In genomic region chr6:125762851-125763519, GRCm38 (mm10) we compare ENCODE assay signal across 21 mouse cellular contexts.
A peak's percentile ranks its signal among the peaks of the same experiment; 100 is the strongest.
DNase-seq lines count a peak whose midpoint lies in the region; ATAC-seq and TF ChIP-seq lines count a peak whose summit lies in the region.
"Had no signal": no experiment of that assay in that cellular context is flagged by ENCODE, and none has a peak within 500 bp of the region (broad histone marks: within the 10 kb centered on the region; RNA-seq: fewer than 3 reads in every experiment).

No protein-coding gene starts in this region.

- no peak for ATAC-seq in forebrain, postnatal 0 days
- ATAC-seq in forebrain, embryonic 12.5 days (ENCODE audit: low FRiP score) = no peak
- ATAC-seq in lung, embryonic 14.5 days (ENCODE audit: insufficient read depth) = no peak
- ATAC-seq in lung, postnatal 0 days = peak; percentile 92
- ATAC-seq: CD4-positive, CD25-positive, alpha-beta regulatory T cell, adult 4 months; forebrain, embryonic 14.5 days had no signal

- no peak overlapping the region for H3K4me2 ChIP-seq in forebrain, postnatal 0 days (ENCODE audit: low read depth)
- H3K4me2 ChIP-seq in forebrain, embryonic 12.5 days = no peak overlapping the region
- H3K4me2 ChIP-seq in lung, embryonic 14.5 days = no peak overlapping the region
- no peak overlapping the region for H3K4me2 ChIP-seq in lung, postnatal 0 days (replicated peaks; ENCODE audit: low read depth, low read length)
- H3K4me2 ChIP-seq: embryonic facial prominence, embryonic 13.5 days; heart, embryonic 15.5 days; hindbrain, embryonic 14.5 days had no signal

- H3K4me1 ChIP-seq in forebrain, postnatal 0 days (ENCODE audit: insufficient read depth) = no peaks in the 10 kb centered on the region
- no peaks in the 10 kb centered on the region for H3K4me1 ChIP-seq in forebrain, embryonic 12.5 days
- H3K4me1 ChIP-seq in lung, embryonic 14.5 days (ENCODE audit: insufficient read depth) = no peaks in the 10 kb centered on the region
- no peaks in the 10 kb centered on the region for H3K4me1 ChIP-seq in lung, postnatal 0 days (ENCODE audit: insufficient read depth, low read depth, low read length)
- H3K4me1 ChIP-seq: embryonic facial prominence, embryonic 13.5 days; heart, embryonic 10.5 days; heart, embryonic 15.5 days; hindbrain, embryonic 10.5 days had no signal

- no peak for TF ChIP-seq CTCF in forebrain, postnatal 0 days (IDR thresholded peaks at IDR 0.05; ENCODE audit: low read depth)
- TF ChIP-seq CTCF in lung, embryonic 14.5 days (IDR thresholded peaks at IDR 0.05; ENCODE audit: low read depth) = no peak
- no peak for TF ChIP-seq CTCF in lung, postnatal 0 days (IDR thresholded peaks at IDR 0.05)

- WGBS in forebrain, postnatal 0 days = 73% methylated on average over 11 of the region's 11 CpGs
- 82% methylated on average over 11 of the region's 11 CpGs for WGBS in forebrain, embryonic 12.5 days
- WGBS in lung, embryonic 14.5 days = 58% methylated on average over 11 of the region's 11 CpGs
- WGBS in lung, postnatal 0 days = 49% methylated on average over 11 of the region's 11 CpGs

- H3K4me3 ChIP-seq in forebrain, postnatal 0 days (ENCODE audit: low read depth, low read length) = no peak overlapping the region
- H3K4me3 ChIP-seq in forebrain, embryonic 12.5 days (replicated peaks) = no peak overlapping the region
- no peak overlapping the region for H3K4me3 ChIP-seq in lung, embryonic 14.5 days (ENCODE audit: low read depth, low read length)
- no peak overlapping the region for H3K4me3 ChIP-seq in lung, postnatal 0 days (ENCODE audit: low read depth, low read length)
- H3K4me3 ChIP-seq: embryonic facial prominence, embryonic 13.5 days; heart, embryonic 10.5 days; heart, embryonic 15.5 days; hindbrain, embryonic 10.5 days had no signal

- H3K27me3 ChIP-seq in forebrain, postnatal 0 days (ENCODE audit: insufficient read depth, low read length) = no peaks in the 10 kb centered on the region
- no peaks in the 10 kb centered on the region for H3K27me3 ChIP-seq in forebrain, embryonic 12.5 days
- no peaks in the 10 kb centered on the region for H3K27me3 ChIP-seq in lung, embryonic 14.5 days (ENCODE audit: insufficient read depth, low read length)
- H3K27me3 ChIP-seq in lung, postnatal 0 days (replicated peaks; ENCODE audit: insufficient read depth, low read length) = no peaks in the 10 kb centered on the region

- peak; percentile 1 for DNase-seq in forebrain, postnatal 0 days
- peak; percentile 10 for DNase-seq in lung, embryonic 14.5 days
- DNase-seq in lung, postnatal 25 days (ENCODE audit: low spot score) = no peak
- DNase-seq in lung, postnatal 0 days (ENCODE audit: low spot score) = peak; percentile 86
- no peak for DNase-seq in thymus, postnatal 4 days
- DNase-seq in left cerebral cortex, adult 11 months (ENCODE audit: low spot score) = no peak
- DNase-seq: adrenal gland, postnatal 10 days; B cell, adult 2 months; cerebellum, adult 11-12 months; cerebellum, adult 9-10 months; cerebellum, postnatal 25 days; gastrocnemius, postnatal 10 days had no signal

- no peaks in the 10 kb centered on the region for H3K36me3 ChIP-seq in forebrain, postnatal 0 days (ENCODE audit: insufficient read depth)
- H3K36me3 ChIP-seq in forebrain, embryonic 12.5 days (replicated peaks) = no peaks in the 10 kb centered on the region
- H3K36me3 ChIP-seq in lung, embryonic 14.5 days (ENCODE audit: insufficient read depth) = no peaks in the 10 kb centered on the region
- H3K36me3 ChIP-seq in lung, postnatal 0 days (ENCODE audit: insufficient read depth, low read length) = no peaks in the 10 kb centered on the region
- H3K36me3 ChIP-seq: embryonic facial prominence, embryonic 13.5 days; G1E; heart, embryonic 10.5 days; heart, embryonic 15.5 days; hindbrain, embryonic 10.5 days had no signal

- TF ChIP-seq EP300 in lung, postnatal 0 days (IDR thresholded peaks at IDR 0.05) = peak; percentile 41; the same call in 1 of the 2 replicates

- H3K27ac ChIP-seq in forebrain, postnatal 0 days (ENCODE audit: low read depth, low read length) = no peak overlapping the region
- no peak overlapping the region for H3K27ac ChIP-seq in forebrain, embryonic 12.5 days
- no peak overlapping the region for H3K27ac ChIP-seq in lung, embryonic 14.5 days (ENCODE audit: low read depth)
- no peak overlapping the region for H3K27ac ChIP-seq in lung, postnatal 0 days (ENCODE audit: low read length)
- H3K27ac ChIP-seq: embryonic facial prominence, embryonic 13.5 days; heart, embryonic 10.5 days; heart, embryonic 15.5 days; hindbrain, embryonic 10.5 days; hindbrain, embryonic 14.5 days had no signal

- no peaks in the 10 kb centered on the region for H3K9me3 ChIP-seq in forebrain, postnatal 0 days (ENCODE audit: low read length)
- no peaks in the 10 kb centered on the region for H3K9me3 ChIP-seq in forebrain, embryonic 12.5 days
- H3K9me3 ChIP-seq in lung, embryonic 14.5 days (ENCODE audit: low read depth, low read length) = no peaks in the 10 kb centered on the region
- no peaks in the 10 kb centered on the region for H3K9me3 ChIP-seq in lung, postnatal 0 days (ENCODE audit: low read length)
- H3K9me3 ChIP-seq: embryonic facial prominence, embryonic 13.5 days; heart, embryonic 10.5 days; heart, embryonic 15.5 days; hindbrain, embryonic 10.5 days had no signal

- H3K9ac ChIP-seq in forebrain, postnatal 0 days = no peak overlapping the region
- H3K9ac ChIP-seq in forebrain, embryonic 12.5 days = no peak overlapping the region
- H3K9ac ChIP-seq in lung, embryonic 14.5 days = no peak overlapping the region
- no peak overlapping the region for H3K9ac ChIP-seq in lung, postnatal 0 days (replicated peaks; ENCODE audit: low read depth)
- H3K9ac ChIP-seq: embryonic facial prominence, embryonic 13.5 days; heart, embryonic 15.5 days; hindbrain, embryonic 14.5 days had no signal

Comparison
In these comparisons a context has a peak if more than half of its experiments do, and no peak if none do; other contexts are left out.
1. DNase-seq: peak in forebrain, postnatal 0 days (single experiment), lung, embryonic 14.5 days (single experiment) and lung, postnatal 0 days (single experiment); none in lung, postnatal 25 days (single experiment), thymus, postnatal 4 days (single experiment) and left cerebral cortex, adult 11 months (single experiment).